Mouse (Mus musculus) G1E (cell line): Measurements from ENCODE around the gene Olfr1024. TPM values are rescaled to one million over a fixed set of nuclear protein-coding genes. Genes with fewer than 3 reads are reported as not detected.

Experiments used
- ATAC-seq: 2 replicates; pipeline ENCODE4 v1.8.0; 2016; ENCODE audit warnings: mild to moderate bottlenecking; ENCODE audit not compliant: insufficient number of reproducible peaks, poor library complexity, low FRiP score, severe bottlenecking; ENCODE audit errors: extremely low read depth
- DNase-seq: peaks from one replicate; pipeline ENCODE4 v3.0.0; 2012; ENCODE audit warnings: low spot score
- H3K27me3 ChIP-seq: 2 replicates; pipeline ENCODE4 v1.6.1; 2012; ENCODE audit warnings: mild to moderate bottlenecking, low read length, inconsistent platforms; ENCODE audit not compliant: insufficient read depth
- H3K36me3 ChIP-seq: replicated peaks from 2 replicates; pipeline ENCODE3; 2012; ENCODE audit warnings: mild to moderate bottlenecking, inconsistent platforms
- H3K4me1 ChIP-seq: 2 replicates; pipeline ENCODE4 v1.6.1; 2012; ENCODE audit warnings: low read depth, low read length, inconsistent platforms, mixed read lengths; ENCODE audit not compliant: insufficient read depth
- H3K4me3 ChIP-seq: 2 replicates; pipeline ENCODE4 v1.5.1; 2012; ENCODE audit warnings: low read depth, mild to moderate bottlenecking, inconsistent platforms, low read length, moderate library complexity, mixed read lengths
- H3K9me3 ChIP-seq: replicated peaks from 2 replicates; pipeline ENCODE4 v1.6.1; 2012; ENCODE audit warnings: inconsistent platforms
- CTCF ChIP-seq: IDR thresholded peaks from 2 replicates; pipeline ENCODE4 v1.5.1; 2012; ENCODE audit warnings: low read depth, low read length, inconsistent platforms, mixed read lengths
- GATA1 ChIP-seq: IDR thresholded peaks from 2 replicates; pipeline ENCODE4 v1.6.1; 2012; ENCODE audit warnings: borderline replicate concordance, low read length, inconsistent platforms, mixed read lengths
- GATA2 ChIP-seq: IDR thresholded peaks from 2 replicates; pipeline ENCODE4 v1.6.1; 2012; ENCODE audit warnings: low read depth, low read length, inconsistent platforms, borderline replicate concordance
- POLR2AphosphoS5 ChIP-seq: IDR thresholded peaks from 2 replicates; pipeline ENCODE4 v1.6.1; 2012; ENCODE audit warnings: low read depth, low read length, inconsistent platforms; ENCODE audit not compliant: insufficient replicate concordance
- TAL1 ChIP-seq: conservative IDR thresholded peaks from 2 replicates; pipeline ENCODE4 v1.6.1; 2012; ENCODE audit warnings: low read depth, low read length, inconsistent platforms, mixed read lengths
- polyA plus RNA-seq: library from polyadenylated mRNA; stranded (reverse); fragments of >175 nt; gene quantifications from 2 replicates; pipeline ENCODE4 v1.2.3, GENCODE M21; 2012
- total RNA-seq, 2 experiments: library from RNA; stranded (forward) in 1 of 2; stranded (reverse) in 1 of 2; fragments of 200-1000 nt in 1 of 2; fragments of >200 nt in 1 of 2; fragmentation: Nextera tagmentation in 1 of 2; gene quantifications; 2 replicates each; pipeline ENCODE4 v1.2.3; 2014 to 2017

Olfr1024 gene
- total RNA-seq (2014; fragmentation: Nextera tagmentation) (not detected in 2 replicates), total RNA-seq (2017) (0.11 and 0.17 TPM in 2 replicates), polyA plus RNA-seq (not detected in 2 replicates)

DNA sequence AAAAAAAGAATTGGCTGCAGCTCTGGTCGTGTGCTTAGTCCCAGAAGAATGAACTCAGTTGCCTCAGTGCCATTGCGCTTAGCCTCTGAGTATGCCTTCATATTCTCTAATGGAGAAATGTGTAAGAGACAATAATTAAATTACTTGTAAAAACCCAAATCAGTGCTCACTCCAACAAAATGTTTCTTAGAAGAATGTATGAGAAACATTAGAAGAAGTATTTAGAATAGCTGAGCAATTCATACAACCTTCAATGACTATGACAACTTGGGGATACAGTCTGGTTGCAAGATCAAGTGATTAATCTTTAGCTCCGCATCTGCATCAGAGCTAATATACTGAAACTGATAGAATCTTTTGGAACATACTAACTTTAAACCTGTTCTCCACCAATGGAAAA is at the start of gene Olfr1024:
Gene Olfr1024, minus strand, starts transcription at position 101 of the 400 bp plus-strand sequence.
- TF ChIP-seq CTCF = no peak
- no peak for TF ChIP-seq POLR2AphosphoS5
- TF ChIP-seq GATA1 = no peak
- no peak for TF ChIP-seq TAL1
- TF ChIP-seq GATA2 = no peak
- DNase-seq (no peak), ATAC-seq (no peak)
- Histone ChIP-seq H3K27me3 (no peaks in the 10 kb centered on the region), H3K36me3 (no peaks in the 10 kb centered on the region), H3K4me1 (no peaks in the 10 kb centered on the region), H3K9me3 (peaks cover 7% of the 10 kb centered on the region), H3K4me3 (no peak within 1 kb of the TSS)

DNA sequence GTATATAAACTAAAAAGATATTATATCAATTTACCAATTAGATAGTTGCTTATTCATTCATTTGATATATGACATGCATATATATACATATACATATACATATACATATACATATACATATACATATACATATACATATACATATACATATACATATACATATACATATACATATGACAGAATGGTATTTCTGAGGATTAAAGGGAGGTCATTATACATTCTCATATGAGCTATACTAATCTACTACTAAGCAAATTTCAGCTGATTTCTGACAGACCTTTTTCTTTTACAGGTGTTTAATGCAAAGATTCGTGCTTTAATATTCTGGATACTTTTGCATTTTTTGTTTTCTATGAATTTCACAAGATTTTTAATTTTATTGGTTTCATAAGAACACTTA is 45.3 kb upstream of the Olfr1024 start, which contains the start of gene Olfr1028:
Gene Olfr1028, plus strand, starts transcription at position 301 of the 400 bp plus-strand sequence.
- Histone ChIP-seq H3K4me1 (no peaks in the 10 kb centered on the region), H3K36me3 (no peaks in the 10 kb centered on the region), H3K9me3 (peaks cover 2% of the 10 kb centered on the region; the same call in 1 of the 2 replicates), H3K4me3 (no peak within 1 kb of the TSS), H3K27me3 (no peaks in the 10 kb centered on the region)
- no peak for ATAC-seq
- no peak for DNase-seq
- TF ChIP-seq TAL1 (no peak), GATA1 (no peak), GATA2 (no peak), POLR2AphosphoS5 (no peak), CTCF (no peak)

DNA sequence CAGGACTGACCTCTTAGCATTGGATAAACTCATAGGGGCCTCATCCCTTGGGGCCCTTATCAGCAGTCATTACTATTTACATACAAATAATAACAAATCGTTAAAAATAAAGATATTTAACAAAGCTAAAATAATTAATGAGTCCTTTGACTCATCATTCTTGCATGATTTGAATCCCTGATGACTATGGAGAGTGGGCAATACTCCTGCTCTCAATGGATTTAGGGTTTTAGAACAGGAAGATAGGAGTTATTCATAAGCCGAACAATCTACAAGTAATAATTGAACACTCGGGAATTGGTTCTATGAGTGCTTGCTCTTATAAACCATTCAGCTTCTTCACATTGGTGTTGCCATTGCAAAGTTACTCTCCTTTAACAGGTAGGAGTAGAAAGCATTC is 16.4 kb upstream of the Olfr1024 start, which contains the start of gene Olfr1026:
Gene Olfr1026, plus strand, starts transcription at position 301 of the 400 bp plus-strand sequence.
- no peaks in the 10 kb centered on the region for H3K36me3 ChIP-seq
- DNase-seq = no peak
- no peaks in the 10 kb centered on the region; the same call in 1 of the 2 replicates for H3K9me3 ChIP-seq
- no peak within 1 kb of the TSS for H3K4me3 ChIP-seq
- TF ChIP-seq GATA1 (no peak), POLR2AphosphoS5 (no peak), CTCF (no peak), GATA2 (no peak), TAL1 (no peak)
- no peaks in the 10 kb centered on the region for H3K27me3 ChIP-seq
- no peak for ATAC-seq
- H3K4me1 ChIP-seq = no peaks in the 10 kb centered on the region

DNA sequence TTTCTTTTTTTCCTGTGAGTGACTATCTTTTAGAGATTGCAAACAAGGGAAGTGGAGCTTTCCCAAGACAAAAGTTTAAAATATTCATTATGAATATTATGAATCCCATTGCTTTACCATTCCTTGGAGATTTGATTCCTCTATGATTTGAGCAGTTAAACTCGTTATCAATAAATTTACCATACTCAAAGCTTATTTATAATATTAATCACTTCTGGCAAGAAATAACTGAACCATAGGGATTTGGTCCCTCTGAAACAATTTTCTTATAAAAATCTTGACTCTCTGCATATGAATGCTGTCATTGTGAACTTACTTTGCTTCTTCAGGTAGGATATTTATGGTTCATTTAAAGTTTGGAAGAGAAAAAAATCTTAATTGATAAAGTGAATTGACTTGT is 10.0 kb upstream of the Olfr1024 start, which contains the start of gene Olfr1025-ps1:
Gene Olfr1025-ps1, plus strand, starts transcription at position 301 of the 400 bp plus-strand sequence.
- no peaks in the 10 kb centered on the region for H3K27me3 ChIP-seq
- no peak within 1 kb of the TSS for H3K4me3 ChIP-seq
- TF ChIP-seq TAL1 = no peak
- TF ChIP-seq GATA1 = no peak
- TF ChIP-seq GATA2 = no peak
- TF ChIP-seq CTCF = no peak
- TF ChIP-seq POLR2AphosphoS5 = no peak
- ATAC-seq = no peak
- H3K9me3 ChIP-seq = peaks cover 3% of the 10 kb centered on the region
- H3K36me3 ChIP-seq = no peaks in the 10 kb centered on the region
- no peak for DNase-seq
- H3K4me1 ChIP-seq = no peaks in the 10 kb centered on the region

DNA sequence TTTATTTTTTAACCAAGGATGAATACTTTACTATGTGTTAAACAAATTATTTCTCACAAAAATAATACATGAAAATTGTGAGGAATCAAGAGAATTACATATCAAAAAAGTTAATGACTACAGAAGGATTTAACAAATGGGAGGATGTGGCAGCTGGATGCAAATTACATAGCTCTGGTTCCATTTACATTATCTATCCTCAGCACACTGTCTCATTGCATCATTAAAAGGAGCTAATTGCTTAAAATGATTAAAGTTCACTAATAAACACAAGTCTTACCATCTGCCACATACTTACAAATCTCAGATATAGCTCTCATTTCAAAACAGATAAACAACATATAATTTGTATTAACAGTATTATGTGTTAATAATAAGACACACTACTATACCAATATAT is 8.3 kb upstream of the Olfr1024 start:
- H3K4me3 ChIP-seq = no peak overlapping the region
- no peak for DNase-seq
- no peaks in the 10 kb centered on the region for H3K36me3 ChIP-seq
- TF ChIP-seq GATA2 (no peak), GATA1 (no peak), POLR2AphosphoS5 (no peak), CTCF (no peak), TAL1 (no peak)
- ATAC-seq = no peak
- H3K27me3 ChIP-seq = no peaks in the 10 kb centered on the region
- H3K4me1 ChIP-seq = no peaks in the 10 kb centered on the region
- peaks cover 4% of the 10 kb centered on the region for H3K9me3 ChIP-seq

DNA sequence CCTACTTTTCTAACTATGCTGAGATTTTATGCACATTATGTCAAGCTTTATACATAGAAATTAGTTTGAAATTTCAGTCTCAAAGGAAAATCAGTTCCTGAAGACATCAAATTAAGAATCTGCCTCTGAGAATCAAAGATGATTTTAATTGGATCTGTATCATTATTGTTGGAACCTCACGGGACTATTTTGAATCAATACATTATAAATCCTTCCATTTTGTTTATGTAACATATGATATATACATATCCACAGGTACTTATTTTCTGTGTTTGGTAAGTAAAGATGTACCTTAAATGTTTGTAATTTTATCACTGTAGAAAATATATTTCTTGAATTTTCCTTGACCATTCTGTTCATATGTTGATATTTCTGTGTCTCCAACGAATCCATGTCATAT is 19.5 kb downstream of the Olfr1024 start, which contains the start of gene Olfr1023:
Gene Olfr1023, plus strand, starts transcription at position 301 of the 400 bp plus-strand sequence.
- no peaks in the 10 kb centered on the region for H3K4me1 ChIP-seq
- ATAC-seq = no peak

DNA sequence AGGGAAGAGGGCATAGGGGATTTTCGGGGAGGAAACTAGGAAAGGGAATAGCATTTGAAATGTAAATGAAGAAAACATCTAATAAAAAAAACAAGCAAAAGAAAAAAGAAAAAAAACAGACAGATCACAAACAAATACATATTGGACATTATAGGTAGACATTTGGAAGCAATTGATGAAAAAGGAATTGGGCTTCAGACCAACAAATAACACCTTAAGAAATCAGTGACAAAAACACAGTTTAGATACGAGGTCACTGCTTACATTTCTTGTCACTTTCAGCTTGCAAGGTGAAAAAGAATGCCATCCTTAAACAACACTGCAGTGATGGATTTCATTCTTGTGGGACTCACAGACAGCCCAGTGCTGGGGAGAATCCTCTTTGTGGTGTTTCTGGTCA is 36.6 kb downstream of the Olfr1024 start, which contains the start of gene Olfr1022:
Gene Olfr1022, plus strand, starts transcription at position 301 of the 400 bp plus-strand sequence.
- no peaks in the 10 kb centered on the region for H3K4me1 ChIP-seq
- no peak within 1 kb of the TSS for H3K4me3 ChIP-seq
- no peaks in the 10 kb centered on the region for H3K36me3 ChIP-seq
- no peak for ATAC-seq
- no peaks in the 10 kb centered on the region for H3K9me3 ChIP-seq
- DNase-seq = no peak
- no peak for TF ChIP-seq CTCF
- no peaks in the 10 kb centered on the region for H3K27me3 ChIP-seq

More for the DNA sequence above, 19.5 kb downstream of the Olfr1024 start, which contains the start of gene Olfr1023:
- Histone ChIP-seq H3K4me3 (no peak within 1 kb of the TSS), H3K27me3 (no peaks in the 10 kb centered on the region), H3K36me3 (no peaks in the 10 kb centered on the region), H3K9me3 (0 out of 2 replicates have a peak, but pooled peaks cover 2% of the 10 kb centered on the region)
- TF ChIP-seq POLR2AphosphoS5 (no peak), GATA1 (no peak), GATA2 (no peak)
- DNase-seq = no peak

Other genes starting within 250 kb of the Olfr1024 start
Only the 20 nearest of the 27 such genes appear.
- not detected in 2 replicates for gene Olfr1012, start 142.3 kb downstream of the Olfr1024 start, total RNA-seq (2014; fragmentation: Nextera tagmentation)
- gene Olfr1012, start 142.3 kb downstream of the Olfr1024 start, total RNA-seq (2017) = 0.12 and 0.16 TPM in 2 replicates
- gene Olfr1012, start 142.3 kb downstream of the Olfr1024 start, polyA plus RNA-seq = not detected in 2 replicates
- gene Olfr1013, start 138.0 kb downstream of the Olfr1024 start, total RNA-seq (2014; fragmentation: Nextera tagmentation) = not detected in 2 replicates
- 0.06 TPM in 1 of 2 replicates, not detected in the other for gene Olfr1013, start 138.0 kb downstream of the Olfr1024 start, total RNA-seq (2017)
- gene Olfr1013, start 138.0 kb downstream of the Olfr1024 start, polyA plus RNA-seq = not detected in 2 replicates
- not detected in 2 replicates for gene Olfr1014, start 132.3 kb downstream of the Olfr1024 start, total RNA-seq (2014; fragmentation: Nextera tagmentation)
- 0.27 TPM in 1 of 2 replicates, not detected in the other for gene Olfr1014, start 132.3 kb downstream of the Olfr1024 start, total RNA-seq (2017)
- not detected in 2 replicates for gene Olfr1014, start 132.3 kb downstream of the Olfr1024 start, polyA plus RNA-seq
- not detected in 2 replicates for gene Olfr1015, start 123.0 kb downstream of the Olfr1024 start, total RNA-seq (2014; fragmentation: Nextera tagmentation)
- not detected in 2 replicates for gene Olfr1015, start 123.0 kb downstream of the Olfr1024 start, total RNA-seq (2017)
- not detected in 2 replicates for gene Olfr1015, start 123.0 kb downstream of the Olfr1024 start, polyA plus RNA-seq
- not detected in 2 replicates for gene Olfr1016, start 102.5 kb downstream of the Olfr1024 start, total RNA-seq (2014; fragmentation: Nextera tagmentation)
- gene Olfr1016, start 102.5 kb downstream of the Olfr1024 start, total RNA-seq (2017) = 0.11 TPM in 1 of 2 replicates, not detected in the other
- not detected in 2 replicates for gene Olfr1016, start 102.5 kb downstream of the Olfr1024 start, polyA plus RNA-seq
- not detected in 2 replicates for gene Olfr1018, start 86.6 kb downstream of the Olfr1024 start, total RNA-seq (2014; fragmentation: Nextera tagmentation)
- gene Olfr1018, start 86.6 kb downstream of the Olfr1024 start, total RNA-seq (2017) = 0.17 TPM in 1 of 2 replicates, not detected in the other
- gene Olfr1018, start 86.6 kb downstream of the Olfr1024 start, polyA plus RNA-seq = not detected in 2 replicates
- gene Olfr1019, start 59.6 kb downstream of the Olfr1024 start, total RNA-seq (2014; fragmentation: Nextera tagmentation) = not detected in 2 replicates
- not detected in 2 replicates for gene Olfr1019, start 59.6 kb downstream of the Olfr1024 start, total RNA-seq (2017)
- not detected in 2 replicates for gene Olfr1019, start 59.6 kb downstream of the Olfr1024 start, polyA plus RNA-seq
- gene Olfr1020, start 58.0 kb downstream of the Olfr1024 start, total RNA-seq (2014; fragmentation: Nextera tagmentation) = not detected in 2 replicates
- gene Olfr1020, start 58.0 kb downstream of the Olfr1024 start, total RNA-seq (2017) = 0.17 TPM in 1 of 2 replicates, not detected in the other
- gene Olfr1020, start 58.0 kb downstream of the Olfr1024 start, polyA plus RNA-seq = not detected in 2 replicates
- not detected in 2 replicates for gene Olfr1022, start 36.5 kb downstream of the Olfr1024 start, total RNA-seq (2014; fragmentation: Nextera tagmentation)
- gene Olfr1022, start 36.5 kb downstream of the Olfr1024 start, total RNA-seq (2017) = 0.17 and 0.33 TPM in 2 replicates
- not detected in 2 replicates for gene Olfr1022, start 36.5 kb downstream of the Olfr1024 start, polyA plus RNA-seq
- not detected in 2 replicates for gene Olfr1023, start 19.4 kb downstream of the Olfr1024 start, total RNA-seq (2014; fragmentation: Nextera tagmentation)
- 0.05 and 0.06 TPM in 2 replicates for gene Olfr1023, start 19.4 kb downstream of the Olfr1024 start, total RNA-seq (2017)
- gene Olfr1023, start 19.4 kb downstream of the Olfr1024 start, polyA plus RNA-seq = not detected in 2 replicates
- not detected in 2 replicates for gene Olfr1025-ps1, start 10.1 kb upstream of the Olfr1024 start, total RNA-seq (2014; fragmentation: Nextera tagmentation)
- 0.05 TPM in 1 of 2 replicates, not detected in the other for gene Olfr1025-ps1, start 10.1 kb upstream of the Olfr1024 start, total RNA-seq (2017)
- not detected in 2 replicates for gene Olfr1025-ps1, start 10.1 kb upstream of the Olfr1024 start, polyA plus RNA-seq
- not detected in 2 replicates for gene Olfr1026, start 16.5 kb upstream of the Olfr1024 start, total RNA-seq (2014; fragmentation: Nextera tagmentation)
- gene Olfr1026, start 16.5 kb upstream of the Olfr1024 start, total RNA-seq (2017) = 0.16 TPM in 1 of 2 replicates, not detected in the other
- gene Olfr1026, start 16.5 kb upstream of the Olfr1024 start, polyA plus RNA-seq = not detected in 2 replicates
- gene Olfr1028, start 45.4 kb upstream of the Olfr1024 start, total RNA-seq (2014; fragmentation: Nextera tagmentation) = not detected in 2 replicates
- 0.06 and 0.11 TPM in 2 replicates for gene Olfr1028, start 45.4 kb upstream of the Olfr1024 start, total RNA-seq (2017)
- gene Olfr1028, start 45.4 kb upstream of the Olfr1024 start, polyA plus RNA-seq = not detected in 2 replicates
- not detected in 2 replicates for gene Olfr1029, start 68.8 kb upstream of the Olfr1024 start, total RNA-seq (2014; fragmentation: Nextera tagmentation)
- 0.12 and 0.16 TPM in 2 replicates for gene Olfr1029, start 68.8 kb upstream of the Olfr1024 start, total RNA-seq (2017)
- not detected in 2 replicates for gene Olfr1029, start 68.8 kb upstream of the Olfr1024 start, polyA plus RNA-seq
- gene Olfr1030, start 74.2 kb upstream of the Olfr1024 start, total RNA-seq (2014; fragmentation: Nextera tagmentation) = not detected in 2 replicates
- under 0.01 and 0.06 TPM in 2 replicates for gene Olfr1030, start 74.2 kb upstream of the Olfr1024 start, total RNA-seq (2017)
- gene Olfr1030, start 74.2 kb upstream of the Olfr1024 start, polyA plus RNA-seq = not detected in 2 replicates
- not detected in 2 replicates for gene Olfr1031, start 85.3 kb upstream of the Olfr1024 start, total RNA-seq (2014; fragmentation: Nextera tagmentation)
- gene Olfr1031, start 85.3 kb upstream of the Olfr1024 start, total RNA-seq (2017) = not detected in 2 replicates
- gene Olfr1031, start 85.3 kb upstream of the Olfr1024 start, polyA plus RNA-seq = not detected in 2 replicates
- gene Olfr1032, start 100.5 kb upstream of the Olfr1024 start, total RNA-seq (2014; fragmentation: Nextera tagmentation) = not detected in 2 replicates
- gene Olfr1032, start 100.5 kb upstream of the Olfr1024 start, total RNA-seq (2017) = not detected in 2 replicates
- gene Olfr1032, start 100.5 kb upstream of the Olfr1024 start, polyA plus RNA-seq = not detected in 2 replicates
- not detected in 2 replicates for gene Olfr1033, start 115.6 kb upstream of the Olfr1024 start, total RNA-seq (2014; fragmentation: Nextera tagmentation)
- gene Olfr1033, start 115.6 kb upstream of the Olfr1024 start, total RNA-seq (2017) = not detected in 2 replicates
- gene Olfr1033, start 115.6 kb upstream of the Olfr1024 start, polyA plus RNA-seq = not detected in 2 replicates
- not detected in 2 replicates for gene Olfr1034, start 140.8 kb upstream of the Olfr1024 start, total RNA-seq (2014; fragmentation: Nextera tagmentation)
- 0.12 TPM in 1 of 2 replicates, not detected in the other for gene Olfr1034, start 140.8 kb upstream of the Olfr1024 start, total RNA-seq (2017)
- gene Olfr1034, start 140.8 kb upstream of the Olfr1024 start, polyA plus RNA-seq = not detected in 2 replicates
- not detected in 2 replicates for gene Olfr1036, start 168.9 kb upstream of the Olfr1024 start, total RNA-seq (2014; fragmentation: Nextera tagmentation)
- 0.11 and 0.17 TPM in 2 replicates for gene Olfr1036, start 168.9 kb upstream of the Olfr1024 start, total RNA-seq (2017)
- gene Olfr1036, start 168.9 kb upstream of the Olfr1024 start, polyA plus RNA-seq = not detected in 2 replicates